Mouse (Mus musculus) lung, adult 2 months (tissue): ENCODE data around the gene Soat2.

Source experiments
- CTCF ChIP-seq: fragments of 200-500 bp; IDR thresholded peaks from 2 replicates; pipeline ENCODE4 v1.5.1; 2011; ENCODE audit warnings: mild to moderate bottlenecking, low read length, control low read depth; ENCODE audit not compliant: insufficient read depth
- POLR2A ChIP-seq: fragments of 200-500 bp; IDR thresholded peaks from 2 replicates; pipeline ENCODE4 v1.6.1; 2011; ENCODE audit warnings: low read depth, mild to moderate bottlenecking, control low read depth, low read length, borderline replicate concordance; ENCODE audit errors: extremely low read depth

DNA sequence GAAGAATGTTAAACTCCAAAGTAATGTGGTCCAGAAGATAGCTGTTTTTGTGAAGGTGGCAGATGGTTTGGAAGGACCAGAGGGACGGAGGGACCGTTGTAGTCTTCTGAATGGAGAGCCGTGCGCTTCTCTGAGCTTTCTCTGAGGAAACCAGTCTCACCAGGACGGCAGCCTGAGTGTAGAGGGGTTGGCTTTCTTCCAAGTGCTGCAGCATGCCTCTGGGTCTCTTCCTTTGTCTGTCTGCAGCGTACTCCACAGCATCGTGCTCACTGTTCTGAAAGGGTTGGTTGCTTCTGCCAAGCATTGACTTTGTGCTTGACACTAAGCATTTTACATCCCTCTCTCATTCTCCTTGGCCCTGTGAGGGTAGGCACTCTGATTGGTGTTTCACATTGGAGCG is 55.5 kb downstream of the Soat2 start:
- TF ChIP-seq CTCF (no peak), POLR2A (no peak)
